Mouse (Mus musculus) T-helper 17 cell (primary cell): Measurements from ENCODE around the gene Evl.

Experiments used
- in situ Hi-C, 2 experiments: fragments of 300-600 bp; cut with MboI, MseI; formaldehyde crosslinking; loops; 1 replicate in 1 of 2; 2 replicates in 1 of 2; pipeline ENCODE4 v1.15.1; 2025; ENCODE audit warnings: high pct_unique_total_duplicates in 2 of 2

Gene Evl

DNA sequence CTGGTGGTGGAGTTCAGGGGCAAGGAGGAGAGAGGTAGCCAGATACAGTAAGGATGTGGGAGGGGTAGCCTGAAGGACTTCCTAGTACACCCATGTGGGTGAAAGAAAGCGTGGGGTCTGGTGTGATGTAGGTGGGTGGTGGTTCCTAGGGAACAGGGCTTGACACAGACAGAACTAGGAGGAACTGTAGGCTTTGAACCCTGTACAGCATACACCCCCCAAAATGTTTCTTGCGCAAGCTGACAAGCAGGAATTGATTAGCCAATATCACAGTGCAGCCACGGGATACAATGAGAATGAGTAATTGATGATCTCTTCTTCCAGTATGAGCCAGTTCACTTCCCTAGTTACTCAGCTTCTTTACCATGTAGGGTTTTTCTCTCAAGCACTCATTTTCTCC lies 84.6 kb downstream of the Evl start:
- in situ Hi-C loops: loop anchor here (5.0 to 25.0 kb wide), 4 partner anchors 652 to 1863 kb away; no protein-coding TSS in a partner anchor

DNA sequence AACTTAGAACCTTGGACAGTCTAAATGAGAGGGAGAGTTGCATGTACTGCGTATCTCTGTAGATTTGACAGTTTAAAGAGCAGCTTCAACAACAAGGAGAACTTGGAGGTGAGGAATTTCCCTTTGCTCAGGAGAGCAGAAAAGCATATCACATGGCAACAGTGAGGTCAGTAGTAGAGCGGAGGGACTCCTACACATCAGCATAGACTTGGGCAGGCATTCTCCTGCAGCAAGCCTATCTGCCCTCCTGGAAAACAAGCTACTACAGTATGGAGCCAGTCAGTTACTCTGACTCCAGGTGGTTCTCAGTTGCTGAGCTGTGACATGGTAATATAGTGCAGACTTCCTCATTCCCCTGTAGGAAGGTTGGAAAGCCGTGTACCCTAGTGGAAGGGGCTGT lies 87.5 kb downstream of the Evl start:
- in situ Hi-C loops: loop anchor here (25.0 kb wide), 3 partner anchors 655 to 1505 kb away; no protein-coding TSS in a partner anchor

DNA sequence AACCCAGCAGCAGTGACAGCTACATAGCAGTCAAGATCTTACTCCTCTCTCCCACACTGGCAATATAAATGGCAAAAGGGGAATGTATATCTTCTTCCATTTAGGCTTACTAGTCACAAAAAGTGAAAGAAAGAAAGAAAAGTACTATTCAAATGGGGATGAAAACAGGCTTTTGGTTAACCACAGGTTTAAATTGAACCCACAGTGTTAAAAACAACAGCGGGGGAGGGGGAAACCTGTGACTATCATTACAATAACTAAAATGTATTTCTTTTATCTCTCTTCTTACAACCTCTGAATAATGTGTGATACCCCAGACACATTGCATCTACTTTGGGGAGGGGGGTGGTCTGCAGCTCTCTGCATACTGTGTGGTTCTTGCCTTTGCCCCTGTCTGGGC lies 91.7 kb downstream of the Evl start:
- in situ Hi-C loops: loop anchor here (5.0 to 25.0 kb wide), 4 partner anchors 659 to 1509 kb away; no protein-coding TSS in a partner anchor

DNA sequence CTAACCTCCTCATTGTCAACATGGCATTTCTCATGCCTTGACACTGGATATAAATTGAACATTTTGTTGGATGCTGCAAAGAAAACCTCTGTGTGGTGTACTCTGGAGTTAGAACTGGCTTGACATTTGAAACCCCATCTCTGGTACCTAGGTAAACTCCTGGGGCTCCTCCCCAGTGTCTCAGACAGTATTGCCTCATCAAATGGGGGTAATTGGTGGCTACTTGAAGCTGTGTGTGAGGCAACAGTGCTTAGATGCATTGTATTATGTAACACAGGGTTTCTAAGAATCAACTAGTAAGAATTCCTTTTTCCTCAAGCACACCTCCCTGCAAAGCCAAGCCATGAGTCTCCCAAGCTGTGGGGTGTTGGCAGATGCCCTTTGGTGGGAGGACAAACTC lies 93.3 kb downstream of the Evl start:
- in situ Hi-C loops: loop anchor here (5.0 to 25.0 kb wide), 4 partner anchors 660 to 1510 kb away; no protein-coding TSS in a partner anchor

DNA sequence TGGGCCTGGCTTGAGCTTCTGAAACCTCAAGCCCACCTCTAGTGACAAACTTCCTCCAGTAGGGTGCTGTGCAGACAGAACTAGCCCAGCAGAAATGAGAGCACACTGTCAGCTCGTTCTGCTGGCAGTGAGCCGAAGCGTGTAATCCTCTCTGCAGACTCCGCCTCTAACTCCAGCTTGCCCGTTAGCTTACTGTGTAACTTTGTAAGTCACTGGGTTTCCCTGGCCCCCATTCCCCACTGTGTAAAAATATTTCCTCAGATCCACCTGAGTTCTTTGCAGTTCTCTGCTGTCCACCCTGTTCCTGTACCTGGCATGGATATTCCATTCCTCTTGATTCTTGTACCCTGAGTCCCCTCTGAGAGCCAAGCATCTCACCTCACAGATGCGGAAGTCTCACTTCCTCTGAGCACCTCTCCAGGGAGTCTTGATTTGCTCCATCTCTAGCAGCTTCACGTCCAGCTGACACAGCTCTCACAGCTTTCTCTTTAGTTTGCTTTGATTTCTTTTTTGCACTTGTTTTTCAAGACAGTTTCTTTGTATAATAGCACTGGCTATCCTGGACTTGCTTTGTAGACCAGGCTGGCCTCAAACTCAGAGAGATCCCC lies 96.6 kb downstream of the Evl start:
- in situ Hi-C loops: no loop called here

DNA sequence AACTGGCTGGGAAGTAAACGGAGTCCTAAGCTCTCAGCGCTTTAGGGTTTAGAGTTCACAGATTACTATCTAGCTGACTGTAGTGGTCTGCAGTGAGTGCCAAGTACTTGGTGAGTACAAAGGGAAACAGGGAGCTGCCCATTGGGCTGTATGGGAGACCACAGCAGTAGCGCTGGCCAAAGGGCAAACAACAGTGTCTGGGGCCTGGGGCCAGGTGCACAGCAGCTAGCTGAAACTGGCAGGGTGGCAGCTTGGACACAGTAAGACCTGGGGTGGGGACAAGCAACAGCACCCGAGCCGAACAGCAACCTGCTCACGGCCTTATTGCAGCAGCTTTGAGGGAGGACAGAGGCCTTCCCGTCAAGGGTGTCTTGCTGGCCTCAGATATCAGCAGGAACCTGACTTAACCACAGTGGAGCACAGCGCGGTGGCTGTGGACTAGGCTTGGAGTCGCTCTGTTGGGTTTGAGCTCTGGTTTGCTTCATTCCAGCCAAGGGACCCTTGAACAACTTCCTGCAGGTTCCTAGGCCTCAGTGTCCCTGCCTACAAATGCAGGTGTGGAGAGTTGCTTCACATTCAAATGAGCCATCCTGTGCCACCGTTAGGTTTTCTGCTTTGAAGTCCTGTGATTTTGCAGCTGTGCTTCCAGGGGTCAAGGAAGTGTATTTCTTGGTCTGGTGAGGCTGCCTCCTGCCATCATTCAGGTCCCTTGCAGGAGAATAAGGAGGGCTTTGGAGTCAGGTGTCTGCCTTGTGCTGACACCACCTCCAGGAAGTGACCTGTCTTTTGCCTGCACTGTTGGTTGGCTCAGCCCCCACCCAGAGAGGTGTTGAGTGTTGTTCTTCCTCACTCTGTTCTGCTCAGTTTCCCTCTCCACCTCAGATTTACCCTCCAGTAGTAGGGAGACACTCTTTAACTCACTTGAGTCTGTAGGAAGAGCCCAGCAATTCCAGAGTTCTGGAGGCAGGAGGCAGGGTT lies 99.1 kb downstream of the Evl start:
- in situ Hi-C loops: no loop called here

DNA sequence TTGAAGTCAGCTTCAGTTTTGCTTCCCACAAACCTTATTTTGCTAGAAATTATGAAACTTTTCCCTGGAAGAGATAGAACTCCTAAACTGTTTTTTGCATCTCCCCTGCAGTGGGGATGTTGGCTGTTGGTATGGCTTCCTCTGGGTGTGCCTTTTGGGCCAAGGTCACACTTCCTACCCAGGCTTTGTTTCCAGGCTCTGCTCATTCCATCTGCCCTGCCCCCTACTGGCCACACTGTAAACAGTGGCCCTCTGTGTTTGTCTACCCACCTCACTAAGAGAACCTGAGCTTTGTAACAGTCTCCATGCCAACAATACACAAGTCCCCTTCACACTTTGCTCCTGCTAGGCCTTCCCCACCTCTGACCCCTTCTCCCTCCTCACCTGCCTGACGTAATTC lies 102.8 kb downstream of the Evl start:
- in situ Hi-C loops: loop anchor here (5.0 kb wide), 2 partner anchors 50 to 105 kb away; partner anchors contain the start of gene Evl (in 1 of the 2)

DNA sequence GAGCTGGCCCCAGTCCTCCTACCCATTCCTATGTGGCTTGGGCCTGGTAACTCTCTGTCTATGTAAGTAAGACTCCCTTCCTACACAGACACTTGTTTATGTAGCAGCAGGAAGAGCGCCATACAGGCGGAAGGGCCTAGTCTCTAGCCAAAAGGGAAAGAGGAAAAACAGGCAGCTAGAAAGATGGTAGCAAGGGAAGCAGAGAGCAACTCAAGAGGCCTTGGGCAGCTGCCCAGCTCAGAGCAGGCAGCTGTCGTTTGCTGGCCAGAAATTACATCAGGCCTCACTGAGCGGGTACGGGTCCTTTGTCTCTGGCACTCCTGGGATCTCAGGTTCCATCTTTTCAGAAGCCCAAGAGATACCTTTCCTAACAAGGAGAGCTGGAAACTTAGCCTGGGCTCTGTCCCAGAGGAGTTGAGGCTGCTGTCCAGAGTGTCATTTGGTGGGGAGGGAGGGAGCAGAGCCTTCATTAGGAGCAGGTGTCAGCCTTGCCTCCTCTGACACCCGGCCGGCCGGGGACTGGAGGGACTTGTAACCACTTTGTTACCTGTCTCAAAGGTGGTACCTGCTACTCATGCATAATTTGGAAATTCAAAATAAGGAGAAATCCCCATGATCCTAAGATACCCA lies 114.2 kb downstream of the Evl start:
- in situ Hi-C loops: loop anchor here in 1 of 2 experiments (5.0 kb wide), 1 partner anchor 106 kb away; no protein-coding TSS in a partner anchor

DNA sequence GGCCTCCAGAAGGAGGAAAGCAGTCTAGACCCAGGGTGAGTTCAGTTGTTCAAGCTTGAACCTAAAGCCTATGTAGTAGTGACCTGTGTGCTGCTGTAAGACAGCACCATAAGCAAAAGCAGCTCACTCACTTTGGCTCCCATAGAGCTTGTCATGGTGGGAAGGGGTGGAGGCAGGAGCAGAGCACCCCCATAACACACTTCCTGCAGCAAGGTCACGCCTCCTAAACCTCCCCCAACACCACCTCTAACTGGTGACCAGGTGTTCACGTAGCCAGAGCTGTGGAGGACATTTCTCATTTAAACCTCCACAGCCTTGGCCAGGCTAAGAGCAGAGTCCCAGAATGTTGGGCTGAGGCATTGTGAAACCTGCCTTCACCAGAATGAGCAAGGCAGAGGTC lies 117.0 kb downstream of the Evl start:
- in situ Hi-C loops: no loop called here

DNA sequence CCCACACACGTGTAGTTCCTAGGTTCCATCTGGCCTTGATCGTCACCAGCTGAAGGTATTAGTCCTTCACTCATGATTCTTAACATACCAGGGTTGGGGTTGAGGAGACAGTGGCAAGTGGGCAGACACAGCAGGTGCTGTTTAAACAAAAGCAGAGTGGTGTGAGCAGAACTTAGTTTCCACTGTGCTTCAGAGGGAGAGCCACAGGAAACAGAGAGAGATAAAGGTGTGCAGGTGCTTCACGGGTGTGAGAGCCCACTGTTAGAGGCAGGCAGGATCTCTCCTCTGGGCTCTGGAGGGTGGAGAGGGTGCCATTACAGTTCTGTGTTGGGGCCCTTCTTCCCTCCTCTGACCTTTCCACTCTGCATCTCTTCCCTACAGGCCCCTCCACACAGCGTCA lies 118.4 kb downstream of the Evl start:
- in situ Hi-C loops: no loop called here

DNA sequence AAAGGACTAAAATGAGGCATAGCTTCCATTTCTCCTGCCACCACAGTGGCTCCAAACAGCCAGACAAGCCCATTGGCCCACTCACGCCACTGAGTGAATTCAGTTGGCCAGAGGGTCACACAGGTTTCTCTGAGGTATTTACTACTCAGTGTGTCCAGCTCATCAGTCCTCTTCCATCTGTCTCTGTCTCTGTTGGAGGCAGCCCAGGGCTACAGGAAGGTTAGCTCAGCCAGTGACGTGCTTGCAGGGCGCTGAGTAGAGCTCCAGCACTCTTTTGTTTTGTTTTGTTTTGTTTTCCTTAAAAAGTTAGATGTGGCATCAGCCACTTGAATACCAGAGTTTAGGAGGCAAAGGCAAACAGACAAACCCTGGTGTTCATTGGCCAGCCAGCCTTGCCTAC lies 119.0 kb downstream of the Evl start:
- in situ Hi-C loops: no loop called here

DNA sequence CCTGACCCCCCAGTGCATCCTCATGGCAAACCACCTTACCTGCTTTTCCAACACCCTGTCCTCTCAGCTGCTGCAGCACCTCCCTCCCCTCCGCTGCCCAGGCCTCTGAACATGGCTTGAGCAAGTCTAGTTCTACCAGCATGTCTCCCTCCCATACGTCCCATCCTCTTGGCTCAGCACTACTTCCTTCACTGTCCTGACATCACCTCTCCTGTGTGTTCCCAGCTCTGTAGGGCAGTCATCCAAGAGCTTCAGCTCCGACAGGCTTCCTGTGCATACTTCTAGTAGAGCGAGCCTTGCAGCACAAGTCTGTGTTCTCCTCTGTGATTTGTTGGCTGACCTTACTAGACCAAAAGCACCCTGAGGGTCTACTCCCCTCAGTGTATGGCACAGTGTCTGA lies 120.0 kb downstream of the Evl start:
- in situ Hi-C loops: no loop called here

DNA sequence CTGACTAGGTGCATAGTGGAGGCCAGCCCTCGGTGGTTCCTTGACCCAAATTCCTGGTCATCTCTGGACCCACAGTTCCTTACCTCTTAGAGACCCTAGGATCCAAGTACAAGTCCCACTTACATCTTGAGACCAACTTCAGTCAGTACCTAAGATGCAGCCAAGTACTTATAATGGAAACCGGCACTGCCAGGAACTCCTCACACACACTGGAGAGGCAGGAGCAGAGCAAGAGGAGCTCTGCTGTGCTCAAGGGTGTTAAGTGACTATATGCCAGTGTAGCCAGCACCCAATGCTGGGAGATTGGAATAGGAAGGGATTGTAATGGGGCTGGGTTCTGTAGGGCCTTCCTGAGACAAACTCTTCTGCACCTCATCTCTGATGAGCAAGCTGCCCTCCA lies 120.4 kb downstream of the Evl start:
- in situ Hi-C loops: no loop called here

DNA sequence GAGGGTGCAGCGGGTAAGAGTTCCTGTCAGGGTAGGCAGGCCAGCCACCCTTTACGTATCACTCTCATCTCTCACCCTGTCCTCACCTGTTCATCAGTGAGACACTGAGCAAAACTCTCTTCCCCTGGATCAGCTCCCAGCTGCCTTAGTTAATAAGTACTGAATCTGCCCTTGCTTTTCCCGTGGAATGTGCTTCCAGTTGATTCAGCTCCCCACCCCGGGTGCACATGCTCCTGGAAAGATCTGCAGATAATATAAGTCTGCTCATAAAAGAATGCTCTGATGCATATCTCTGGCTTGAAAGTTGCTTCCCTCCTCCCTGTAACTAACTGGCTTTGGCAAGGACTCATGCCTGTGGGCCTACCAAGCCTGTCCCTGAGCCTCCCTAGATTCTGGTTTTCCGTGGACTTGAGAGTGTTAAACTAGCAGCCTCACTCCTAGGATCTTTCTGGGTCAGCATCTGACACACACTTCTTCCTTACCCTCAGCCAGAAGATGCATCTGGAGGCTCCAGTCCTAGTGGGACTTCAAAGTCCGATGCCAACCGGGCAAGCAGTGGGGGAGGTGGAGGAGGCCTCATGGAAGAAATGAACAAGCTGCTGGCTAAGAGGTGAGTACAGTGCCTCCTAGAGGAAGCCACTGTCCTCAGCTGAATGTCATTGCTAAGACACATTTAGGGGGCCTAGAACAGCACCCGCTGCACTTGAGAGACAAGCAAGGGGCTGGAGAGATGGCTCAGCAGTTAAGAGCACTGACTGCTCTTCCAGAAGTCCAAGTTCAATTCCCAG lies 121.3 kb downstream of the Evl start:
- in situ Hi-C loops: no loop called here

DNA sequence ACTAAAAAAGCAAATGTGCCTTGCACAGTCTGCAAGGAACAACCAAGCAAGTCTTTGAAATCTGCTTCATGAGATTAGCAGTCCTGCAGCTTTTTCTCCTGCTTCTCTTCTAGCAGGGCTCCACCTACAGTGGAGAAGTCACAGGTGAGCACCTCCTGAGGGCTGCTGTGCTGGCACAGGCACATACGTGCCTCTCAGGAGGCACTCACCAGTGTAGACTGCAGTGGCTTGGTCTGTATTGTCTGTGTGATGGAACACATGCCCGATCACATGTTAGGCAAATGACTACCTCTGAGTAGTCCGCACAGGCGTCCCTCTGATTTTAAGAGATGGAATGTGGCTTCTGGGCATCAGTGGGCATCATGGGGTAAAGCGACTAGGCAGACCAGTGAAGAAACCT lies 122.6 kb downstream of the Evl start:
- in situ Hi-C loops: no loop called here

DNA sequence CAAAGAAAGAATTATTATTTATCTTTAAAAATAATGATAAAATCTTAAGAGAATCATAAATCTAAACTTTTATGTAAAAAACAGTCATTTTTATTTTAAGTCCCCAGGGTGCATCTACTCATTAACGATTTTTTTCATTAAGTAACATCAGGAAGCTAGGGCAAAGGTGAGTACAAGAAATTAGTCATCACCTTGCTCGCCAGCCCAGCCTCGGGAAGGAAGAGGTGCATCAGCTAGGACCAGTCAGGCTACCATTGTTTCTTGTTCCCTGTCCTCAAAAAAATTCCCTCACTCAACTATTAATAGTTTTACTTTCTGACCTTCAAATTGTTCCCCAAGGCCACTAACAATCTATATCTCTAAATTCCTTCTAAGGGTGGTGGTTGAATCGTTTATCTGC lies 123.8 kb downstream of the Evl start:
- in situ Hi-C loops: no loop called here

DNA sequence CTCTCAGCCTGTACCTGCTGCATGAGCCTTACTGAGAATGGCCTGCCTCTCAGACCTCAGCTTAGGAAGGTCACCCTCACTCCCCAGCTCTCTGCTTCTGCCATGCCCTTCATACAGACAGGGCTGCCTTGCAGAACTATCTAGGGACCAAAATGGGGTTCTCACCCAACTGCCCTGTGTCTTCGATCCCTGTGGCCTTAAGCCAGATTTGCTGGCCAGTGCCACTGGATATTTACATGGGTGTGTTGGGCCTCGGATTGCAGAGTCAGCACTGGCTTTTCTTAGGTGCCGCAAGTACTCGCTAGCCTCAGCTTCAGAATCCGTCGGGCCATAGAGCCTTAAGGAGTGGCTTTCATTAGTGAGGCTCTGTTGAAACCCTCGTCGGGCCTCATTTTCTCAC lies 126.3 kb downstream of the Evl start:
- in situ Hi-C loops: no loop called here

DNA sequence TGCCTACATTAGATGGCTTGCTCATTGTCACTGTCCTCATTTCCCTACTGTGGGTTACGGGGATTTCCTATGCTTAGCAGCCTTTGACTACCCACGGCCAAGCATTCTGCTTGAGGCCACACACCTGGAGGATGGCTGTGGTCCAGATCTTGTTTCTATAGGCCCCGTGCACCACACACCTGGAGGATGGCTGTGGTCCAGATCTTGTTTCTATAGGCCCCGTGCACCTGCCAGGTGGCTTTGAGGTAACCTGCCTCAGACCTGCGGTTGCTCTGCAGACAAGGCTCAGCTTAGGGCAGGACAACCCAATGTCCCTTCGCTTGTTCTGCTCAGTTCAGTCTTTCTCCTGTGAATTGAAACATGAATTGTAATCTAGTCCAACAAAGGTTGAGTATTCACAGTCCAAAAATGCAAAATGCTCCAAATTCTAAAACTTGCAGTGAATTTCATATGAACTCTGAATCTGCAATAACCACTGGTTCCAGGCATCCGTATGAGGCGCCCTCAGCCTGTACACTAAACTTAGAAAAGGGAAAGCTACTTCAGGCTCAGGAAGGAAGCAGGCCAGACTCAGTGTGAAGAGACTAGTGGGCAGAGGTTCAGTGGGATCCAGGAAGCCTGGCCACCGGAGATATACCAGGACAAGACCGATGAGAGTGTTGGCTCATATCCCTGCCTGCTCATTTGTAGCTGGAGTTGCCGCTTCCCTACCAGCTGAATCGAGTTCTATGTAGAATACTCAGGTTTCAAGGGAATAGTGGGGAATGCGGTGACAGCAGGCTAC lies 127.9 kb downstream of the Evl start:
- in situ Hi-C loops: no loop called here

DNA sequence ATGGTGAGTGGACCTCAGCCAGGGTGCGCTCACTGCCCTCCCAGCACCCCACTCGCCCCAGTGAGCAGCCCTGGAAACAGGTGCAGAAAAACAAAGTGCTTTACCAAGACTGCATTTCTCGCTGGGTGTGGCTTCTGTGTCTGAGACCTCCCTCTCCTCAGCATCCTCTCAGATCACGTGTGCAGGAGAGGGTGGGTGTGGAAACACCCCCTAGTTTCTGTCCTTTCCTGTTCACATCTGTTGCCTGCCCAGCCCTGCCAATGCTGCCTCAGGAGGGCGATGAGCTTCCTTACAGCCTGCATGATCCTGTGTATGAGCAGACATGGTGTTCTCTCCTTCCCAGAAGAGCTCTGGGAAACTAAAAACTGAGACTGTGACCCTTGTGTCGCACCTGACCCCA lies 131.9 kb downstream of the Evl start:
- in situ Hi-C loops: no loop called here

DNA sequence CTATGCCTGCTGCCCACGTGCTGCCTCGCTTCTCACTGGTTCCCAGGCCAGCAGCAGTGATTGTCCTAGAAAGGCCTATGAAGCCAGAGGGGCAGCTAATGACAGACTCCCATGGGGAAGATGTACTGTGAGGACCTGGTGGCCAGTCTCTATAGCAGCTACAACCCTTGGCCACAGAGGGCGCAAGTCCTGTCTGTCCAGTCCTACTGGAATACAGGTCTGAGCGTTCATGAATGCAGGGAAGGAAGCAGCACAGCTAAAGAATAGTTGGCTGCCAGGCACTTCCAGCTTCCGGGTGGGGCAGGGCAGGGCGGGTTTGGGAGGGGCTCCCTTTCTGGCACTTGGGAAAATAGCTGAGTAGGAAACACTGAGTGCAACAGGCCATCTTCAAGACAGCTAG lies 132.4 kb downstream of the Evl start:
- in situ Hi-C loops: no loop called here

DNA sequence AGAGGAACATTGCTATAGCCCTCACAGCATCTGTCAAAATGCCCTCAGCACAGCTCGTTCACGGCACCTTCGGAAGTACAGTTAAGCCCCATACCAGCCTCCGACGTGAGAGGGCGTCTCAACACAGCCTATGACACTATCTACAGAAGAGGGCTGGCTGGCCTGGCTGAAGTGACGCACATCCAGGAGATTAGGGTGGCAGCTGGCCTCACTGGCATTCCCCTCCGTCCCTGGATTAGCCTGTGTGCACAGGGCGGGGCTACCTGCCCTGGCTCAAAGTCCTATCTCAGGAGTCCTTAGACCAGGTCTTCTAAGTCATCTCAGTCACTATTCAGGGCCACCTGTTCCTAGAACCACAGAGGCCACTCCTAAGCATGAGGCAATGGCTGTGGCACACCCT lies 134.6 kb downstream of the Evl start:
- in situ Hi-C loops: no loop called here
